Mouse (Mus musculus): ENCODE measurements around the gene Fam173b. TPM values are rescaled to one million over a fixed set of nuclear protein-coding genes. Genes with fewer than 3 reads are reported as not detected.

The Fam173b gene
- total RNA-seq, 2 experiments from 2014 or later = 9.2 to 12.8 TPM

DNA sequence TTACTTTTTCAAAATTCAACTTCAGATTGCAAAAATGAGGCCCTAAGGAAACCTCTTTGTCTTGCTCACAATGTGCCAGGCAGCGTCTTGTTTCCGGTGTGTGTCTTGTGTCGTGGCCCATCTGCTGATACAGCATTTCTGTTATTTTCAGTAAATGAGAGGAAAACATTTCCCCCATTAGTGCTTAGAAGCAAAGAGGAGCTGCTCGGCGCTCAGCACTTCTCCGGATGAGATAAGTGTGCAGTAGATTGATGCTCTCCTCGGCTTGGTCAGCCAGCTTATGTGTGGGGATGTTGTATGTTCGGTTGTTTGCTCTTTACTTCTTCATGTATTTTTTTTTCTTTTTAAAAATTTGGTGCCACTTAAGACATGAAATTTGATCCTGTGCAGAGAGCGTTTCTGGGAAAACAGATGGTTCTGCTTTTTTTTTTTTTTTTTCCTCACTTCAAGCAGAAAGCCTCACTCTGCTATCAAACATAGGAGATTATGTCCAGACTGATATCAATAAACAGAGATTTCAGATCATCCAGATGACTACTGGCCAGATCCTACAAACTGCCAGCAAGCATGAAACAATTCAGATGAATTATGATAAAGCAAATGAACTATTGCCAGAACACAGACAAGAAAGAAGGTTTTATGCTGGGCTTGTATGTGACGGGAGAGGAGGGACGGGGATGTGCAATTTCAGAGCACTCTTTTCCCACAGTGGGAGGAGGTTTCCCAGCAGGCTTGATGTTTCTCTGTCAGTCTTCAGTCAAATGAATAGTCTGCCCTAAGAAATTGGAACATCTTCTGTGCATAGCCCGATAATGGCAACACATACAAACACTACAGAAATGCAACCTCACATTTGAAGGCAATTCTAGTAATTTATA is 25.9 kb downstream of the Fam173b start:
- no peak for DNase-seq (ENCODE audit: low spot score in 2 of 2)
- intact Hi-C loops (cut with DNase I) = no loop called here

DNA sequence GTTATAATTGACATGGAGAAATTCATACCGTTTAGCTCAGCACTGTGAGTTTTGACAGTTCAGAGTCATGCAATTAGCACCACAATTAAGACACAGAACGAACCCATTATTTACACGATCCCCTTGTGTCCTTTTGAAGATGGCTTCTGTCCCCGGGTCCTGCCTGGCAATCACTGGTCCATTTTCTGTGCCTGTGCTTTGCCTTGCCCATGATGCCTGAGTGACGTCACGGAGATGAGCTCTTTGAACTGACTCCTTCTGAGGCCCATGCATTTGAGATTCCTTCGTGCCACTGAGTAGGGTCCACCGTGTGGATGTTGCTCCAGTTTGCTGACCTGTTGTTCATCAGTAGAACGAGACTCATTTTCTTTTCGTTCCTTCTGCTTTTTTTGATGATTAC is 26.5 kb downstream of the Fam173b start:
- no peak for DNase-seq (ENCODE audit: low spot score in 2 of 2)
- intact Hi-C loops (cut with DNase I) = no loop called here

DNA sequence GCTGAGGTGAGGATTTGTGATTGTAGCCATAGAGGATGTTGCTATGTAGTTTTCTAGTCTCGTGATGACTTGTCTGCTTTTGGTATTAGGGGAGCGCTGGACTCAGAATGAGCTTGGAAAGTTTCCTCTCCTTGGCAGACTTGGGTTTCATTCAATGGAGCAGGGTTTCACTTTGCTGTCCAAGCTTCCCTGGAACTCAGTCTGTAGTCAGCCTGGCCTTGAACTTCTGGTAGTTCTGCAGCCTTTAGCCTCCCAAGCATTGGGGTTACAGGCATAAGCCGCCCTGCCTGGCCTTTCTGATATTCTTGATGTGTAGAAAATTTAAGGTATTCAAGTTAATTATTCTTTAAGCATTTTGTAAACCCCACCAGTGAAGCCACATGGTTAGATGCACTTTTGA is 27.9 kb downstream of the Fam173b start:
- intact Hi-C loops (cut with DNase I) = no loop called here
- DNase-seq (ENCODE audit: low spot score in 2 of 2) = no peak

DNA sequence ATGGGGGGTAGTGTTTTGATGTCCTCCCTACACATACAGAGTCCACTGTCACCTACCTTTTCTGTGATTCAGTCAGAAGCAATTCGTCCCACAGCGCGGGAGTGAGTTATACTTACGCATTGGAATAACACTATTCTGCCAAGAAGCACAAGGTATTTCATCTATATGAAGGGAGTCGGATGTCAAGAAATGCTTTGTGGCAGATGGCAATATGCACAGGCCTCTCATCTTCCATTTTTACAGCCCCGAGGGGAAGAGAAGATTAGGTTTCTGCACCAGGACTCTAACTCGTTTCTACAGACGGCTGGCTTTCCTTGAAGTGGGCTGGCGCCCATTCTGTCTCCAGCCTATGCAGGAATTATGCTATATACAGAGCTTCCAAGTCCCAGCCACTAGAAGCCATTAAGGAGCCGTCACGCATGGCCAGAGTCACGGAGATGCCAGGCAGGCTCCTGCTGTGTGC is 29.8 kb downstream of the Fam173b start:
- intact Hi-C loops (cut with DNase I) = no loop called here
- DNase-seq (ENCODE audit: low spot score in 2 of 2) = no peak

DNA sequence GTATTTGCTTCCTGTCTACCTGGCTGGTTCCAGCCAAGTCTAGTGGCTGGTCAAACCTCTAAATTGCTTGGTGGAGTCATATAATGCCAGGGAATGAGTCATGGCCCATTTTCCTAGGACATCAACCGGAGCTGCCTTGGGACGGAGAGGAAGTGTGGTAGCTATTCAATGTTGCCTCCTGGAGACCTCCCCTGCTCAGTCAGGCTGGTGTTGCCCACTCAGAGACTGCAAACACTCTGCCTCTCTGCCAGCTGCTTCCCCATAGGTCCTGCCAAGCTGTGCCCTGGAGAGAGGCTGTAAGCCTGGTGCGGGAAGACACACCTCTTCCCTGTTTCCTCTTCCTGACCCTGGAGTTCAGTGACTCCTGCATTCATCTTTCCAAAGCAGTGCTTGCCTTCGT is 30.8 kb downstream of the Fam173b start:
- intact Hi-C loops (cut with DNase I) = no loop called here
- no peak for DNase-seq (ENCODE audit: low spot score in 2 of 2)

DNA sequence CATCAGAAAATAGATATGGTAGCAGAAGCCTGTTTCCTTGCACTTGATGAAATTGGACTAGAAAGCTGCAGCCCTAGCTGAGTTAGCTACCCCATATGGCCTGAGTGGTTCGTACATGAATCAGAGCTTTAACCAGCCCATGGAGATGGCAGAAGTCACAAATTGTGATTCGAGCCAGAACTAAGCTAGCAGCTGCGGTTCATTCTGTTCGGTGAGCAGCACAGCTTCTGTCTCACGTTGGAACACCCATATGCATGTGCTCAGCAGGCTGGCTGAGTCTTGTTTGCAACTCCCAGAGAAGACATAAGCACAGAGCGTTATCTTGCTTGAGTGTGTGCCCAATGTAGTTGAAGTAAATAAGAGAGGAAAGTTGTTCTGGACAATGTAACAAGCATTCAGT is 32.9 kb downstream of the Fam173b start:
- intact Hi-C loops (cut with DNase I) = no loop called here
- peak; percentile 48 to 49 for DNase-seq (ENCODE audit: low spot score in 2 of 2)

DNA sequence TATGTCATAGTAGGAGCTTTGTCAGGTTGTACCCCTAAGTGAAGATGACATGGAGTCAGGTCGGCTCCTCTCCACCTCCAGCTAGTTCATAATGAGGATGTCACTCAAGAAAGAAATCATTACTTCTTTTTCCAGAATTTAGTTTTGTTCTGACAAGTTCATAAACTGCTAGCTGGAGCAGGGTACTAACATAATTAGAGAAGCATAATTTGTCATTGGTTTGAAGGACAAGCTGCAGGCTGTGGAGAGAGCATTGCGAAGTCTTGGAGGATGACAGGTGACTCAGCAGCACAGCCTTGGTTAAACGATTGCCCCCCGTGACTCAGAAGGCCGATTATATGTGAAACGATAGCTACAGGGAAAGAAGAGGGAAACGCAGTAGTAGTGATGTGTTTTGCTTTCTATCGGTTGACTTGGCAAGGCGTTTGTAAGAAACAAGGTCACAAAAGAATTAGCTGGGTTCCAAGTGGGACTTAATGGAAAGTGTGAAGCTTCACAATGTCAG is 34.5 kb downstream of the Fam173b start:
- intact Hi-C loops (cut with DNase I) = no loop called here
- DNase-seq (ENCODE audit: low spot score in 2 of 2) = no peak

DNA sequence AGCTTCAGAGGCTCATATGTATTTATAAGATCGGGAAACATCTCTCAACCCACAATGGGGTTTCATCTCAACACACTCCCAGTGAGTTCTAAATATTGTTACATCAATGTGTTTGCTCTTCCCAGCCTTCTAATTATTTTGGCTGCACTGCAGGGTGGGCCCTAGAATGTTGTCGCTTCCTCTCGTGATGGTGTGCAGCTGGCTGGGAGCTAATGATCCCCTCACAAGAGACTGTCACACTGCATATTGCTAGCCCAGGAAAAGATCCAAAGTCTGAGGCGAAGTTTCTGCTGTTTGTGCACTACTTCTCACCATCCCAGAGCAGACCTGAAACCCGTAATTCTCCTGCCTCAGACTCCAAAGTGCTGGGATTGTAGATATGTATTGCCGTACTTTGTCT is 45.6 kb downstream of the Fam173b start:
- intact Hi-C loops (cut with DNase I) = no loop called here
- no peak for DNase-seq (ENCODE audit: low spot score in 2 of 2)

DNA sequence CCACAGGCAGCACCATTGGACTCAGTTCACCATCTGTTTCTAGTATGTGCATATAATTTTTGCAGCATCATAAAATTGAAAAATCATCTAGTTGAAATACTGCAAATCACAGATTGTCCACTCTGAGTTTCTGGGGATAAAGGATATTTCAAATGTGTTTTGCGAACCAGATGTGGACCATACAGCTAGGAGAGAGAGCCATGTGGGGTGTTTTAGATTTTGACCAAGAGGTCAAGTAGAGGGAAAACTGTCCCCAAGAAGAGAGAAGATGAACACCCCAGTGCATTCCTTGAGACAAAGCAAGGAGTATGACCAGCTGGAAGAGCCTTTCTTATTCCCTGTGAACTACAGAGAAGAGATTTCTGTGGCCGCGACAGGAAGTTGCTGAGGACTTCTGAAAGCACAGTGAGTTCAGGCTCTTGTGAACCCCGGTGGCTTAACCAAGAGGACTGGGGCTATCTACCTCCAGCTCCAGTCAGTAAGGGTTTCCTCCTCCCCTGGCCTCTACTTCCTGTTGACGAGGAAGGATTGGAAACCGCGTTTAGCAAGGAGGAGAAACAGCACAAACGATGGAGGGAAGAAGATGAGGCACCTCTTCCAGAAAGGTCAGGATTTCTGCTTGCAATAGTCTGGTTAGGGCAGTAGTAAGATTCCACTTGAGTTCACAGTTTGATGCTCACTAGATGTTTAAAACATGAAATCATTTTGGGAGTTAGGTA is 46.4 kb downstream of the Fam173b start:
- no peak for DNase-seq (ENCODE audit: low spot score in 2 of 2)
- intact Hi-C loops (cut with DNase I) = no loop called here

DNA sequence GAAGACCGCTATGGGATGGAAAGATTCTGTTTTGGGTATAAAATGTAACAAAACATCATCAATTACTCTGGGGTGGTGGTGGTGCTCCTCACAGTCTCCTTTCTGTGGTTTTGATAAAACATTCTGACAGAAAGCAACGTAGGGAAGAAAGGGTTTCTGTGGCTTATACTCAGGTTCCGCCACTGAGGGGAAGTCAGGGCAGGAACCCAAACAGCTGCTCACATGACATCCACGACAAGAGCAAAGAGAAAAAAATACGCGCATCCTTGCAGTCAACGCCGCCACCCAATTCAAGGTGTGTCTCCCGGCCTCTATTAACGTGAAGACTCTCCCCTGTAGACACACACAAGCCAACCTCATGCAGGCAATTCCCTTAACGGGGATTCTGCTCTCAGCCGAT is 48.0 kb downstream of the Fam173b start:
- DNase-seq (ENCODE audit: low spot score in 2 of 2) = no peak
- intact Hi-C loops (cut with DNase I) = no loop called here

DNA sequence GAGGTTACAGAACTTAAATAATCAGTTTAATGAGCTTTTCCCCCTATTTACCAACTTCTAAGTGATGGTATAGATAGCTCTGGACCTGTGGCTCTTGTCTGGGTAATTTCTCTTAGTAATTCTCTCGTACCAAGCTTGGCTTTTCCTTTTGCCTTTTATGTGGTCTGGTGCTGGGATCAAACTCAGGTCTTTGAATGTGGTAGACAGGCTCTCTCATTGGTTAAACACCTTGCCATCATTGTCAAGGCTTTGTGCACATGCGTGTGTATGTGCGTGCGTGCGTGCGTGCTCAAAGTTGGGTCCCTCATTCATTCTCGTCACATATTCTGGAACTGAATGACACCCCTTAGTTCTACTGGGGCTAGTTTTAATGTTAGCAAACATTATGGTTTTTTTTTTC is 49.2 kb downstream of the Fam173b start:
- intact Hi-C loops (cut with DNase I) = no loop called here
- no peak for DNase-seq (ENCODE audit: low spot score in 2 of 2)

DNA sequence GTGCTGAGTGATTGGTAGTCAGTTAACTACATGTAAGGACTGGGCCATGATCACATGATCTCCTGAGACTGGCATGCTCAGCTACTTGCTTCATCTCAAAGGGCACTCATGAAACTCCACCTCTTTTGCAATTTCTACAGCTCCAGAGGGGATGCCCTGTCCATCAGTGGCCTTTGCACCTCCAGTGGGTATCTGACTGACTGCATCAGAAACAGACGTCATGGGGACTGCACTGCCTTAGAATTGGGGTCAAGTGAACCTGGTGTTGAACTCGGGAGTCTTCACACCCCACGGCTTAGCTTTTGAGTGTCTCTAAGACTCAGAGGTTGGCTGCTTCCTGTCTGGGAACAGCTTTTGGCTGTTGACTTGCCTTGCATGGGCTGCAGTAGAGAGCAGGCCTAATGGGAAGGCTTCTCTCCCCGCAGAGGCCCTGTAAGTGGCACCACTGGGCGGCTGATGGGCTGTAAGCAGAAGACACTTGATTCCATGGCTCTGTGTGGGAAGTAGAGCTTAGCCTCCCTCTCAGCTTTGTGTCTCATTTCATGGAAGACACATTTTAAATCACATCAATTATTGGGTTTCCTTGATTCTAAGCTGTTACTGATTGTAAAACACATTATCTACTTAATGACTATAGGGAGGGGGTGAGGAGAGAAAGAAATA is 58.6 kb downstream of the Fam173b start:
- intact Hi-C loops (cut with DNase I) = no loop called here
- no peak for DNase-seq (ENCODE audit: low spot score in 2 of 2)

DNA sequence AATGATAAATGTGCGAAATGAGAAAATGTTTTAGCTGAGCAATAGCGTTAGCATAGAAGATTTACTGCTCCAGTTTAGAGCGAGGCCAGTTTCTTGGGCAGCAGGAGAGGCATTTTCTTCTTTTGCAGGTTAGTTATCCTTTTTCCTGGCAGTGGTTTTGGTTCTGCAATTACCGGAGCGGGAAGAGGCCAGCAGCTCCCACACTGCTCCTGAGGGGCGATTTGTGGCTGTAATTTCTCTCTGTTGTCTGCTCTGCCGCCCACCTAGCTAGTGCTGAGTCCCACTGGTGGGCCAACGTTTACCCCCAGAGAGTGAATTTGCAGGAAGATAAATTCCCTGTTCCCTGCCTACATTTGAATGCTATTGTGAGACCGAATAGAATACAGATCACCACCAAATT is 59.2 kb downstream of the Fam173b start:
- intact Hi-C loops (cut with DNase I) = no loop called here
- DNase-seq (ENCODE audit: low spot score in 2 of 2) = no peak

DNA sequence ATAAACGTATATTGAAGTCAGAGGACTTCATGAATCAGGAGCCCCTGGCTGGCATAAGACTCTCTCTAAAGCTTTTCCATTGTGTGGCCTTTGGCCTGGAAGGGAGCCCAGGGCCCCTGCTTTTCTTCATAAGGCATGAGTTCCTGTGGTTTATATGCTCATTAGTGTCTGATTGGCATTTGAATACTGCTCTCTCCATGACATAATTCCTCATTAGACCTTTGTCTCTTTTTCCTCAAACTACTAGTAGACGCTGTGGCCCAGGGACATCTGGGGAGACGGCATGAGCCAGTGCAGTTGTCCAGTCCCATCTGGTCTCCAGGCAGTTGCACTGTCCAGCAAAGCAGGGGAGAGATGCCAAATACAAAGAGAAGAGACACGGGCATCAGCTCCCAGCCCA is 60.1 kb downstream of the Fam173b start:
- DNase-seq (ENCODE audit: low spot score in 2 of 2) = no peak
- intact Hi-C loops (cut with DNase I) = no loop called here

DNA sequence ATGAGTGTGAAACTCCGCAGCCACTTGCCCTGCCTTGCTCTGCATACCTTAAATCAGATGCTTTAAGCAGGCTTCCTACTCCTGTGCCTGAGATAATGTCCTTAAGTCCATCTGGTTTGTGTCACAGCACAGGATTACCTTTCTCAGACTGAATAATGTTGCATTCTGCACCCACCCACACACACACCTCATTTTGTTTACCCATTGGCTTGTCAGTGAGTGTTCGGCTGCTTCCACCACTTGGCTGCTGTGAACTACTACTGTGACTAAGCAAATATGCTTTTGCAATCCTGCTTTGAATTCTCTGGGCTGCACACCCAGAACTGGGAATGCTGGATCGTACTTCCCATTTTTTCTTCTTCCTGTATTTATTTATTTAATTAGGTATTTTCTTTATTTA is 61.4 kb downstream of the Fam173b start:
- peak in 1 of 2 experiments; percentile 18 for DNase-seq (ENCODE audit: low spot score in 2 of 2)
- intact Hi-C loops (cut with DNase I) = no loop called here

Other genes with a start within 250 kb of the Fam173b start
- gene Ankrd33b, start 234.1 kb upstream of the Fam173b start, total RNA-seq (2021) = 10 to 100 TPM; 70.4 to 76.4 TPM
- under 1 TPM; 0.57 to 0.79 TPM for gene Ropn1l, start 148.1 kb upstream of the Fam173b start, total RNA-seq (2021)
- gene March6, start 70.8 kb upstream of the Fam173b start, total RNA-seq (2021) = 100 to 1,000 TPM; 192 to 199 TPM
- gene Cmbl, start 36.5 kb upstream of the Fam173b start, total RNA-seq (2021) = 10 to 100 TPM; 13.2 to 14.4 TPM
- 100 to 1,000 TPM; 180 to 184 TPM for gene Cct5, start within 50 bp of the Fam173b start, total RNA-seq (2021)

Data from left cerebral cortex, postnatal 36 days (tissue).